In genomic region chr7:139556331-139556730, GRCm38 (mm10) we compare ENCODE assay signal across 31 mouse cellular contexts. TPM values are rescaled to one million over a fixed set of nuclear protein-coding genes. Genes with fewer than 3 reads are reported as not detected.
DNase-seq lines count a peak whose midpoint lies in the region; ATAC-seq lines count a peak whose summit lies in the region.
"Had no signal": no experiment of that assay in that cellular context is flagged by ENCODE, and none has a peak within 500 bp of the region (broad histone marks: within the 10 kb centered on the region; RNA-seq: fewer than 3 reads in every experiment).

No protein-coding gene starts in this region.

- H3K4me1 ChIP-seq in forebrain, embryonic 14.5 days (ENCODE audit: control insufficient read depth, insufficient read depth, low read length): peaks cover 8% of the 10 kb centered on the region; the same call in 1 of the 2 replicates
- peaks cover 8% of the 10 kb centered on the region; the same call in 1 of the 2 replicates for H3K4me1 ChIP-seq in forebrain, embryonic 11.5 days (replicated peaks; ENCODE audit: control insufficient read depth, insufficient read depth, low read length)
- peaks cover 59% of the 10 kb centered on the region for H3K4me1 ChIP-seq in midbrain, embryonic 10.5 days
- no peaks in the 10 kb centered on the region; the same call in 1 of the 2 replicates for H3K4me1 ChIP-seq in midbrain, embryonic 16.5 days (ENCODE audit: control insufficient read depth, insufficient read depth, low read length)
- peaks cover 15% of the 10 kb centered on the region for H3K4me1 ChIP-seq in midbrain, embryonic 13.5 days (replicated peaks)
- H3K4me1 ChIP-seq: intestine, embryonic 15.5 days; limb, embryonic 12.5 days; neural tube, embryonic 12.5 days had no signal

- WGBS in forebrain, embryonic 14.5 days: 17% methylated on average over 5 of the region's 5 CpGs
- WGBS in forebrain, embryonic 11.5 days: 21% methylated on average over 5 of the region's 5 CpGs
- WGBS in midbrain, embryonic 10.5 days: 18% methylated on average over 5 of the region's 5 CpGs
- 22% methylated on average over 5 of the region's 5 CpGs for WGBS in midbrain, embryonic 16.5 days
- 15% methylated on average over 5 of the region's 5 CpGs for WGBS in midbrain, embryonic 13.5 days

- H3K4me2 ChIP-seq in forebrain, embryonic 14.5 days (ENCODE audit: low read length): no peak overlapping the region
- H3K4me2 ChIP-seq in forebrain, embryonic 11.5 days (ENCODE audit: low read depth, low read length, severe bottlenecking): no peak overlapping the region
- no peak overlapping the region for H3K4me2 ChIP-seq in midbrain, embryonic 16.5 days (ENCODE audit: low read length)
- no peak overlapping the region for H3K4me2 ChIP-seq in midbrain, embryonic 13.5 days (replicated peaks)
- H3K4me2 ChIP-seq: forebrain, embryonic 12.5 days; heart, embryonic 12.5 days; hindbrain, embryonic 13.5 days; intestine, embryonic 15.5 days; limb, embryonic 12.5 days; liver, embryonic 11.5 days; neural tube, embryonic 12.5 days had no signal

- 0 out of 2 replicates have a peak, but pooled peaks cover 2% of the 10 kb centered on the region for H3K27me3 ChIP-seq in forebrain, embryonic 14.5 days (replicated peaks; ENCODE audit: control insufficient read depth, insufficient read depth, low read length)
- peaks cover 31% of the 10 kb centered on the region for H3K27me3 ChIP-seq in forebrain, embryonic 11.5 days (ENCODE audit: control insufficient read depth, insufficient read depth, low read length)
- peaks cover 98% of the 10 kb centered on the region for H3K27me3 ChIP-seq in midbrain, embryonic 10.5 days (ENCODE audit: low read depth, poor library complexity, severe bottlenecking)
- H3K27me3 ChIP-seq in midbrain, embryonic 16.5 days (ENCODE audit: control insufficient read depth, insufficient read depth, low read depth, low read length): peaks cover 16% of the 10 kb centered on the region
- H3K27me3 ChIP-seq in midbrain, embryonic 13.5 days: peaks cover 84% of the 10 kb centered on the region
- H3K27me3 ChIP-seq: CH12.LX; heart, embryonic 12.5 days; intestine, embryonic 15.5 days; limb, embryonic 12.5 days had no signal

- H3K36me3 ChIP-seq in forebrain, embryonic 14.5 days (ENCODE audit: control insufficient read depth, insufficient read depth, low read length): no peaks in the 10 kb centered on the region
- no peaks in the 10 kb centered on the region for H3K36me3 ChIP-seq in forebrain, embryonic 11.5 days (ENCODE audit: control insufficient read depth, insufficient read depth, low read length)
- peaks cover 6% of the 10 kb centered on the region; the same call in 1 of the 2 replicates for H3K36me3 ChIP-seq in midbrain, embryonic 10.5 days
- H3K36me3 ChIP-seq in midbrain, embryonic 16.5 days (ENCODE audit: control insufficient read depth, insufficient read depth, low read length): no peaks in the 10 kb centered on the region
- H3K36me3 ChIP-seq in midbrain, embryonic 13.5 days: no peaks in the 10 kb centered on the region
- H3K36me3 ChIP-seq: forebrain, embryonic 12.5 days; G1E; intestine, embryonic 15.5 days; neural tube, embryonic 12.5 days had no signal

- ATAC-seq in forebrain, embryonic 14.5 days: 0 out of 2 replicates have a peak, but pooled peaks have one; percentile 15
- ATAC-seq in forebrain, embryonic 11.5 days (replicated peaks; ENCODE audit: low FRiP score): no peak
- ATAC-seq in midbrain, embryonic 16.5 days: no peak
- ATAC-seq in midbrain, embryonic 13.5 days: 0 out of 2 replicates have a peak, but pooled peaks have one; percentile 9
- ATAC-seq: intestine, embryonic 15.5 days had no signal

- H3K9ac ChIP-seq in forebrain, embryonic 14.5 days (ENCODE audit: low read length): no peak overlapping the region
- no peak overlapping the region for H3K9ac ChIP-seq in forebrain, embryonic 11.5 days (ENCODE audit: low read length)
- no peak overlapping the region for H3K9ac ChIP-seq in midbrain, embryonic 16.5 days (ENCODE audit: low read depth, low read length)
- H3K9ac ChIP-seq in midbrain, embryonic 13.5 days (replicated peaks): no peak overlapping the region
- H3K9ac ChIP-seq: forebrain, embryonic 12.5 days; heart, embryonic 12.5 days; hindbrain, embryonic 13.5 days; intestine, embryonic 15.5 days; limb, embryonic 12.5 days; neural tube, embryonic 12.5 days had no signal

- H3K9me3 ChIP-seq in forebrain, embryonic 14.5 days (replicated peaks; ENCODE audit: control insufficient read depth, low read length): no peaks in the 10 kb centered on the region
- H3K9me3 ChIP-seq in forebrain, embryonic 11.5 days (ENCODE audit: control insufficient read depth, low read length): no peaks in the 10 kb centered on the region
- no peaks in the 10 kb centered on the region for H3K9me3 ChIP-seq in midbrain, embryonic 10.5 days (replicated peaks)
- H3K9me3 ChIP-seq in midbrain, embryonic 16.5 days (replicated peaks; ENCODE audit: control insufficient read depth, low read length, poor library complexity, severe bottlenecking): no peaks in the 10 kb centered on the region
- H3K9me3 ChIP-seq in midbrain, embryonic 13.5 days: no peaks in the 10 kb centered on the region
- H3K9me3 ChIP-seq: forebrain, embryonic 12.5 days; heart, embryonic 12.5 days; hindbrain, embryonic 13.5 days; intestine, embryonic 15.5 days; limb, embryonic 12.5 days; neural tube, embryonic 12.5 days had no signal

- no peak overlapping the region for H3K4me3 ChIP-seq in forebrain, embryonic 14.5 days (ENCODE audit: low read depth, low read length)
- H3K4me3 ChIP-seq in forebrain, embryonic 11.5 days (ENCODE audit: low read depth, low read length): no peak overlapping the region
- 0 out of 2 replicates have a peak overlapping the region, but pooled peaks have one; percentile 23 for H3K4me3 ChIP-seq in midbrain, embryonic 10.5 days
- no peak overlapping the region for H3K4me3 ChIP-seq in midbrain, embryonic 16.5 days (ENCODE audit: low read depth, low read length)
- H3K4me3 ChIP-seq in midbrain, embryonic 13.5 days (replicated peaks): no peak overlapping the region
- H3K4me3 ChIP-seq: forebrain, embryonic 12.5 days; heart, embryonic 12.5 days; hindbrain, embryonic 13.5 days; intestine, embryonic 15.5 days; limb, embryonic 12.5 days; neural tube, embryonic 12.5 days had no signal

- no peak overlapping the region for H3K27ac ChIP-seq in forebrain, embryonic 14.5 days (ENCODE audit: low read depth, low read length)
- no peak overlapping the region for H3K27ac ChIP-seq in forebrain, embryonic 11.5 days (ENCODE audit: low read depth, low read length)
- H3K27ac ChIP-seq in midbrain, embryonic 10.5 days (replicated peaks): peak overlapping the region; percentile 69; the same call in 1 of the 2 replicates
- H3K27ac ChIP-seq in midbrain, embryonic 16.5 days (ENCODE audit: low read length): no peak overlapping the region
- no peak overlapping the region for H3K27ac ChIP-seq in midbrain, embryonic 13.5 days
- H3K27ac ChIP-seq: forebrain, embryonic 12.5 days; hindbrain, embryonic 13.5 days; intestine, embryonic 15.5 days; limb, embryonic 12.5 days; neural tube, embryonic 12.5 days had no signal

- DNase-seq in forebrain, embryonic 14.5 days (ENCODE audit: low spot score): peak; percentile 35
- no peak for DNase-seq in forebrain, embryonic 11.5 days (ENCODE audit: low spot score)
- DNase-seq in midbrain, embryonic 10.5 days (ENCODE audit: low spot score): peak; percentile 36
- peak; percentile 90 for DNase-seq in retina, postnatal 1 day
- no peak for DNase-seq in frontal cortex, postnatal 10 days (ENCODE audit: low spot score in 2 of 2)
- DNase-seq in layer of hippocampus, adult 18-20 months (ENCODE audit: low spot score in 2 of 2): no peak
- DNase-seq: adrenal gland, adult 8-10 months; cerebellum, adult 2 months; cerebellum, postnatal 25 days; gastrocnemius, postnatal 25 days; heart, adult 18-20 months; heart, postnatal 10 days; kidney, adult 9 months; kidney, postnatal 25 days; lung, adult 18-20 months; lung, postnatal 14 days; right cerebral cortex, adult 18-20 months; right cerebral cortex, postnatal 4 days; thymus, postnatal 36 days had no signal

RNA-seq across cellular contexts. Expression of gene Nkx6-2, which starts 26.3 kb away (rescaled TPM):
- polyA plus RNA-seq in forebrain, embryonic 14.5 days (2014; fragmentation: Nextera tagmentation; extraction: Ambion mirVana): 1.2 and 1.7 TPM in 2 replicates
- polyA plus RNA-seq in forebrain, embryonic 11.5 days (2014; fragmentation: Nextera tagmentation; extraction: Ambion mirVana): 6.4 and 7.2 TPM in 2 replicates
- 60.2 and 87.1 TPM in 2 replicates for polyA plus RNA-seq in midbrain, embryonic 10.5 days (2016; fragmentation: Nextera tagmentation; extraction: Ambion mirVana)
- polyA plus RNA-seq in midbrain, embryonic 16.5 days (2015; fragmentation: Nextera tagmentation; extraction: Ambion mirVana): 2.5 and 4.5 TPM in 2 replicates
- 7.6 and 10.8 TPM in 2 replicates for polyA plus RNA-seq in midbrain, embryonic 13.5 days (2015; fragmentation: Nextera tagmentation; extraction: Ambion mirVana)
- 10 to 100 TPM in 1 of 2 experiments, 1 to 10 TPM in 1; 9.9 to 14.0 TPM for total RNA-seq in layer of hippocampus, adult 18-20 months (2021)
- total RNA-seq: CH12.LX; G1E; gastrocnemius, postnatal 25 days; megakaryocyte progenitor cell, adult 5-6 weeks had no signal
- polyA plus RNA-seq: G1E; heart, embryonic 12.5 days; limb, embryonic 12.5 days had no signal

Comparison
In these comparisons a context has a peak if more than half of its experiments do, and no peak if none do; other contexts are left out.
1. ATAC-seq: peak in forebrain, embryonic 14.5 days (single experiment) and midbrain, embryonic 13.5 days (single experiment); none in forebrain, embryonic 11.5 days (single experiment) and midbrain, embryonic 16.5 days (single experiment).
2. DNase-seq: peak in forebrain, embryonic 14.5 days (single experiment), midbrain, embryonic 10.5 days (single experiment) and retina, postnatal 1 day (single experiment); none in forebrain, embryonic 11.5 days (single experiment), frontal cortex, postnatal 10 days (0 of 2) and layer of hippocampus, adult 18-20 months (0 of 2).